Mouse (Mus musculus) heart, embryonic 10.5 days (tissue): ENCODE measurements around the gene Astn2. TPM values are rescaled to one million over a fixed set of nuclear protein-coding genes. Genes with fewer than 3 reads are reported as not detected.
A peak's percentile ranks its signal among the peaks of the same experiment; 100 is the strongest.

ENCODE experiments used
- DNase-seq: peaks from one replicate; pipeline ENCODE4 v3.0.0-alpha.2; 2017; ENCODE audit warnings: low spot score
- H3K27ac ChIP-seq: fragments of 300-500 bp; sonication (generic); 2 replicates; pipeline ENCODE4 v1.5.1; 2016; ENCODE audit warnings: mild to moderate bottlenecking
- H3K27me3 ChIP-seq: fragments of 300-500 bp; sonication (generic); 2 replicates; pipeline ENCODE4 v1.6.1; 2016; ENCODE audit warnings: mild to moderate bottlenecking; ENCODE audit not compliant: poor library complexity, insufficient read depth, severe bottlenecking
- H3K36me3 ChIP-seq: fragments of 300-500 bp; sonication (generic); 2 replicates; pipeline ENCODE4 v1.6.1; 2016; ENCODE audit warnings: mild to moderate bottlenecking, moderate library complexity
- H3K4me1 ChIP-seq: fragments of 300-500 bp; sonication (generic); 2 replicates; pipeline ENCODE4 v1.6.1; 2016; ENCODE audit warnings: mild to moderate bottlenecking
- H3K4me3 ChIP-seq: fragments of 300-500 bp; sonication (generic); 2 replicates; pipeline ENCODE4 v1.5.1; 2016; ENCODE audit warnings: mild to moderate bottlenecking, moderate library complexity
- H3K9me3 ChIP-seq: fragments of 300-500 bp; sonication (generic); 2 replicates; pipeline ENCODE4 v1.6.1; 2016; ENCODE audit warnings: mild to moderate bottlenecking, moderate library complexity
- WGBS: fragments of 180-500 bp; shearing (Covaris S2); methylation state at CpG from one replicate; pipeline ENCODE4 v1.1.7; 2016; 5-methylcytosine and 5-hydroxymethylcytosine counted together
- polyA plus RNA-seq: library from polyadenylated mRNA; unstranded; fragments of >200 nt; fragmentation: Nextera tagmentation; extraction: Ambion mirVana; gene quantifications from 2 replicates; pipeline ENCODE4 v1.2.1, GENCODE M21; 2016

Astn2 gene
- polyA plus RNA-seq, 1 experiment from 2014 or later, result 0.18 TPM

DNA sequence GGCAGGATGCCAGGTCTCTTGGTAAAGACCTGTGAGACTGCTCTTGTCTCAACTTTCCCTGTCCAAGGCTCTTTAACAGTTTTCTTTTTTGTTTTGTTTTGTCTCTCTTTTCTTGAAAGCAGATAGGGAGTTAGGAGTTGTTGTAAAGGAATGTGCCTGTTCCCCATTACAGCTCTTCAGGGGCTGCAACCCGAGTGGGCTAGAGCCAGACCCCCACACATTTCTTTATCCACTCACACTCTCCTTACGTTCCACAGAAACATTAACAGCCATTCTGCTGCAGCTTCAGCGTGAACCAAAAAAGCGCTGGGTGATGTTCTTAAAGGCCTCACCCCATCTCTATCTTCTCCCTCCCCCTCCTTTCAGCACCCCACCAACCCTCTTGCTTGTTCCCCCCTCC, 962.7 kb downstream of the Astn2 start:
- H3K9me3 ChIP-seq, result no peaks in the 10 kb centered on the region
- 75% methylated on average over 4 of the region's 4 CpGs for WGBS
- no peak overlapping the region; the same call in 1 of the 2 replicates for H3K27ac ChIP-seq
- no peak overlapping the region for H3K4me3 ChIP-seq
- no peaks in the 10 kb centered on the region for H3K4me1 ChIP-seq
- H3K27me3 ChIP-seq, result no peaks in the 10 kb centered on the region
- H3K36me3 ChIP-seq, result no peaks in the 10 kb centered on the region
- DNase-seq, result no peak

DNA sequence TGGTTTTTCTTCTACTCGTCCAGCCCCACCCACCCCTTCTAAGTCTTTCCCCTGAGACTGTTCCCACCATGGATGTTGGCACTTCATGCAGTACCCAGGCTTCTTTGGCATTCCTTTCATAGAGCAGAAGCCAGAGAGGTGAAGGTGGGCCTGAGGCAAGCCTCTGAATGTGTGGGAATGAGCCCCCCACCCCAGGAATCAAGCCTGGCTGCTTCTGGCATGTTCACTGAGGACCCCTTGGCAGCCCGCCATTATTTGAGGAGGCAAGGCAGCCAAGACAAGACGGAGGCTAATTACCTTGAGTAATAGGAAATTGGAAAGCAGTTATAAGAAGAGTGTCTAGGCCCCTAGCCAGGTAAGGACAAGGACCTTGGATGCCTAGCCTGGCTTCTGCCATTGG, 973.6 kb downstream of the Astn2 start:
- no peaks in the 10 kb centered on the region for H3K4me1 ChIP-seq
- no peaks in the 10 kb centered on the region for H3K27me3 ChIP-seq
- WGBS, result 67% methylated on average over 3 of the region's 3 CpGs
- no peaks in the 10 kb centered on the region for H3K9me3 ChIP-seq
- H3K27ac ChIP-seq, result no peak overlapping the region
- DNase-seq, result no peak
- H3K36me3 ChIP-seq, result no peaks in the 10 kb centered on the region
- H3K4me3 ChIP-seq, result no peak overlapping the region

DNA sequence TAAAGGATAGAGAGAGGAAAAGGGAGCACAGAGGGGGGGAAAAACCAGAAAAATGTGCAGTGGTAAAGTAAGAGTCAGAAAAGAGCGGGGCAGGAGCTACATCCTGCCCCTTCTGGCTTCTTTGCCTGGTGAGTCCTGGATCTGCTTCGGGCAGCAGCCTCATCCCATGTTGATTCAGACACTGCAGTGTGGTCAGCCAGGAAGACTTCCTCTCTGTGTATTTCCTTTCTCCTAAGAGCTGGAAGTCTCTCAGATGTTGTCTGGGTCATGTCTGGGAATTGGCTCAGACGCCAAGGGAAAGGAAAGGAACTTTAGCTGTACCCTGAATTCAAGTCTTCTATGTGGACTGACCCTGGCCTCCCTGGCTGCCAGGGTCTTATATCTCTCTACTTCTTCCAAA, 976.9 kb downstream of the Astn2 start:
- WGBS, result 71% methylated on average over 3 of the region's 3 CpGs
- no peak for DNase-seq
- Histone ChIP-seq H3K9me3 (no peaks in the 10 kb centered on the region), H3K4me1 (no peaks in the 10 kb centered on the region), H3K36me3 (no peaks in the 10 kb centered on the region), H3K4me3 (no peak overlapping the region), H3K27me3 (no peaks in the 10 kb centered on the region), H3K27ac (no peak overlapping the region)

DNA sequence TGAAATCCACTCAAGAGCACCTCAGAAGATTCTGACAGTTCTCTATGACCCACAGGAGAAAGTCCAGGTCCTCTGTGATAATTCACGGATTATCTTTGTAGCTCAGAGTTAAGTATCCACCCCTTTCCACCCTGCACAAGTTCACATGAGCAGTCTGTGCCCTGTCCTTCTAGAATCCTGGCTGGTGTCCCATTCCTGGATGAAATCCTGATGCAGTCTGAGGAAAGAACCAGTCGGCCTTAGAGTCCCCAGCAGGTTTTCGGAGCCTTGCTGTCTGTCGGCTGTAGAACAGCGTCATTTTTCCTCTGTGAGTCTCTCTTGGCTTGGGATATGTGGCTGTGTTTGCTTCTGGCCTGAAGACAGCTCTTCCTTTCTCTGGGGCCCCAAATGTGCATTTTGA, 978.0 kb downstream of the Astn2 start:
- DNase-seq, result no peak
- no peaks in the 10 kb centered on the region for H3K4me1 ChIP-seq
- no peak overlapping the region for H3K4me3 ChIP-seq
- H3K9me3 ChIP-seq, result no peaks in the 10 kb centered on the region
- no peaks in the 10 kb centered on the region for H3K27me3 ChIP-seq
- 72% methylated on average over 5 of the region's 5 CpGs for WGBS
- H3K36me3 ChIP-seq, result no peaks in the 10 kb centered on the region
- H3K27ac ChIP-seq, result no peak overlapping the region

DNA sequence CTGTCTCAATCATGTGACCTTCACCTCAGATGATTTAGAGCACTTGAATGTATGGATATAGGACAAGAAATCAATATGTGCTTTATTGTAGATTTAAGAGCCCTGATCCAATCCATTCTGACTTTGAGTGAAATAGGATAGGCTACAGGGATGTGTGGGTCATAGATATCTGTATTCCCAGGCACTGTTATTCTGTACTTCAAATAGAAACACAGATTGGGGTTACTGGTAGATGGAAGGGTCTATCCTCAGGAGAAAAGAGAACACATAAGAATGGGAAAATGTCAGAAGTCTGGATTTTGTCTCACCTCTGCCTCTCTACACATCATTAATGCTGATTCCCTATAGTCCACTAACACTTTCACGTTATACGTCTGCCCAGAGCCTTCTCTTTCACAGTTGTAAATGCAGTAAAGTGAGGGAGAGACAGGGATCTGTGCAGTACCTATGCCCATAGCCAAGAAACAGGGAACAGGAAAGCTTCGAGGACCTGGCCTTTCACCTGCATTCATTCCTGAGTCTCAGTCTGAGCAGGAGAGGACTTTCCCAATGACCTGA, 981.3 kb downstream of the Astn2 start:
- Histone ChIP-seq H3K4me1 (peaks cover 7% of the 10 kb centered on the region), H3K4me3 (no peak overlapping the region), H3K27me3 (no peaks in the 10 kb centered on the region), H3K27ac (no peak overlapping the region), H3K36me3 (no peaks in the 10 kb centered on the region), H3K9me3 (no peaks in the 10 kb centered on the region)
- DNase-seq, result no peak
- 89% methylated on average over 3 of the region's 3 CpGs for WGBS

DNA sequence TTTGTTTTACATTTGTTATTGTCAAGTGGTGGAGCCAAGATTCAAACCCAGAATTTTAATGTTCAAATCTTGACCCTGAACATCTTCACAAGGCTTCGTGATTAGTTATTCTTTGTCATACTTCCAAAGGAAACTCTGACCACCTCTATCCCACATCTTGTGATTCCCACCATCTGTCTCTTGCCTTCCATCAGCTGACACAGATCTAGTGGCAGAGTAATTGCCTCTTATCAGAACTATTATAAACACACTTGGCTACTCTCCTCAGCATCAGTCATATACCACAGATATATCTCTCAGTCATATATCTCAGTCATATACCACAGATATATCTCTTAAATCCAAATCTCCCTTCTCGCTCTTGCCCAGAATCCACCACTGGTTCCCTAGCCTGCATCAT, 983.1 kb downstream of the Astn2 start:
- H3K27me3 ChIP-seq, result no peaks in the 10 kb centered on the region
- no peaks in the 10 kb centered on the region for H3K36me3 ChIP-seq
- H3K4me1 ChIP-seq, result peaks cover 7% of the 10 kb centered on the region
- H3K27ac ChIP-seq, result no peak overlapping the region
- 84% methylated on average over 2 of the region's 2 CpGs for WGBS
- no peak for DNase-seq
- no peaks in the 10 kb centered on the region for H3K9me3 ChIP-seq
- no peak overlapping the region for H3K4me3 ChIP-seq

DNA sequence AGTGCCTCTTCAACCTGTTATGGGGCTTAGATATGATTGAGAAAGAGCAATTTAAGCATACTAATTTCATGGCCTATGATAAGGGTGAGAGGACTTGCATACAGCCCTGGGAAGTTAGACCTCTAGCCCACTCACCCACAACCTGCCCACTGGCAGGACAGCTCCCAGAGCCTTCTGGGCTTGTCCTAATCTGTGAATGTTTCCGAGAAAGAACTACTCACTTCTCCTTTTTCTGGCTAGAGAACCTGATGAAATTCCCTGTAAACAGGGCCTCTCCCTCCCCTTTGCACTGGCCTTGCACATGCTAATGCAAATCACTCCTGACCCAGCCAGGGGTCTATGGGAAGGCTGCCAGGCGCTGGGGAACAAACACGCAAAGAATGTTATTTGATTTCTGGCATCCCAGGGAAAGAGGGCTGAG, 983.9 kb downstream of the Astn2 start:
- peak overlapping the region; percentile 67 for H3K27ac ChIP-seq
- H3K36me3 ChIP-seq, result no peaks in the 10 kb centered on the region
- H3K9me3 ChIP-seq, result no peaks in the 10 kb centered on the region
- WGBS, result 12% methylated on average over 3 of the region's 3 CpGs
- peak; percentile 82 for DNase-seq
- H3K27me3 ChIP-seq, result no peaks in the 10 kb centered on the region
- H3K4me3 ChIP-seq, result no peak overlapping the region
- H3K4me1 ChIP-seq, result peaks cover 7% of the 10 kb centered on the region

DNA sequence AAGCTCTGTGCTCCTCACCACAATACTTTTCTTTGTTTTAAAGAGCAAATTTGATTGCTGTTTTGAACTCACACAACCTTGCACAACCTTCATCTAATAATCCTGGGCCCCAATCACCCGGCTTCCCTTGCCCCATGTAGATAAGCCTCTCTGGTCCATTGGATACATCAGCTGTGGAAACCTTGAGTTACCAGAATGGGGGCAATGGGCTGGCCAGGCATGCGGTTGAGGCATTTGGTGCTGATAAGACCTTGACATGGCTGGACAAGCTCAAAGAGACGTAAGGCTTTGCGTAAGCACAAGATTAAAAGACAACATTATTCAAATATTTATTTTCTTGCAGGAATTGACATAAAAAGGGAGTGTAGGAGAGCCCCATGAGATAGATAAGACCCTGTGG, 988.9 kb downstream of the Astn2 start:
- Histone ChIP-seq H3K36me3 (no peaks in the 10 kb centered on the region), H3K4me1 (peaks cover 4% of the 10 kb centered on the region), H3K9me3 (no peaks in the 10 kb centered on the region), H3K4me3 (no peak overlapping the region), H3K27ac (no peak overlapping the region), H3K27me3 (no peaks in the 10 kb centered on the region)
- no peak for DNase-seq
- 32% methylated on average over 4 of the region's 4 CpGs for WGBS

DNA sequence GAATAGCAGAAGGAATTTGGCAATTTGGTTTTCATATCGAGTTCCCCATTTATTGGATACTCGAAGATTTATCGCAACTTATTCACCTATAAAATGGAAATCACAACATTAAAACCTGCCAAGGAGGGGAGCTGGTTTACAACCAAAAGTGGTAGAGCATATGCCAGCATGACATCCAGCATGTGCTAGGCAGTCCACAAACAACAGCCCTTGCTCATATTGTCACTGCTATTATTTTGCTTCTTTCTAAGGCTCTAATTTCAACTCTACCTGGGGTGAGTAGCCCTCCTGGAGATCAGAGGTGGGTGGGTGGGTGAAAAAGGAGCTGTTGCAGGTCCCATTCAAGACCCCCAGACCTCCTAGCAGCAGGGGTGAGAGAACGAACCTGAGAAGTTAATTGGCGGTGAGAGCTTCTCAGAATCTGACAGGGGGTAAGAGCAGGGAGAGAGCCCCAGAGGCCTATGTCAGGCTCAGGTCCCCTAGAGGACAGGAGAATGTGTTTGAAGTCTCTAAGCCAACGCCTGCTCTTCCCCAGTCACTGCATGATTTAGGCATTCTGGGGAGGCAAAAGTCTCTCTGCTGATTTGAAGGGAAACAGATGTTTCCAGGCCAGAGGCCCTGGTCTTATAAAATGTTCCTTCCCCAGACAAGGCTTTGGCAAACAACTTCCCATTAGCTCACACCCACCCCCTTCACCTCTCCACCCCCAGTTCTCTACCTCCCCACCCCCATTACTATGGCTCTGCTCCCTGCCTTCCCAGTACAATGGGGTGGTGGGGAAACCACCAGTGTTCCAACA, 1001.4 kb downstream of the Astn2 start:
- no peak for DNase-seq
- Histone ChIP-seq H3K4me1 (peaks cover 7% of the 10 kb centered on the region; the same call in 1 of the 2 replicates), H3K4me3 (no peak overlapping the region), H3K36me3 (no peaks in the 10 kb centered on the region), H3K27ac (no peak overlapping the region), H3K9me3 (no peaks in the 10 kb centered on the region), H3K27me3 (0 out of 2 replicates have a peak, but pooled peaks cover 13% of the 10 kb centered on the region)
- 47% methylated on average over 6 of the region's 6 CpGs for WGBS

DNA sequence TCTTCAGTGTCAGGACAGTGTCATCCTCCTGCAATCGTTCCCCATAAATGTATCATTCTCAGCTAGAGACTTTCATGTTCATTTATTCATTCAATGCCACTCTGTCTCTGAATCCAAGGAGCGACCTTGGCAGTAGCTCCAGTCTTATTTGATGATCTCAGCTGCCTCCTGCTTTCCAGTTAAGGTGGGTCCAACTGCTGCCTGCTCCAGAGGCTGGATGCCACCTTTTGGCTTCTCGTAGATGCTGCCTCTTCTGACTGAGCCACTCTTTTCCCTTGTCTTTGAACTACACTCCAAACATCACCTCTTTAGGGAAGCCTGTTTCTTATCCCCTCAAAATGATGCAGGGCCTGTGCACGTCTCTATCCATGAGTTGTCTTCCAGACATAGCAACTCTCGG, 1002.1 kb downstream of the Astn2 start:
- H3K9me3 ChIP-seq, result no peaks in the 10 kb centered on the region
- peaks cover 7% of the 10 kb centered on the region; the same call in 1 of the 2 replicates for H3K4me1 ChIP-seq
- no peak overlapping the region for H3K4me3 ChIP-seq
- 0 out of 2 replicates have a peak, but pooled peaks cover 13% of the 10 kb centered on the region for H3K27me3 ChIP-seq
- no peak for DNase-seq
- H3K36me3 ChIP-seq, result no peaks in the 10 kb centered on the region
- no peak overlapping the region for H3K27ac ChIP-seq
- 72% methylated on average over 5 of the region's 5 CpGs for WGBS

DNA sequence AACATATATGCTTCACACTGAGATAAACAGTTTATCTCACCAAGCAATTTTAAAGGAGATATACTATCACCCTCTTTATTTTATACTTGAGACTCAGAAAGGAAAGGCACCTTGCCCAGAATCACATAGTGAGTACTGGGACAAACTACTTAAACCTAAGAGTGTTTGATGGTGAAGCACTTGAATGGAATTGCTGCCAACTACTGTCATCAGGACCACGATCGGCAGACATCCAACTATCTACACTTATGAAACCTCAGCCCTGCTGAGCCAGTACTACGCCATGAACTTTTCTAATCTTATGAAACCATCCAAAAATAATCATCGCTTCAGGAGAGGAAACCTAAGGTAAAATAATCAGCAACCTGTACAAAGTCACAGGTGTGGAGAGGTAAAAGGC, 1005.0 kb downstream of the Astn2 start:
- peaks cover 18% of the 10 kb centered on the region; the same call in 1 of the 2 replicates for H3K27me3 ChIP-seq
- no peaks in the 10 kb centered on the region for H3K9me3 ChIP-seq
- no peak for DNase-seq
- no peaks in the 10 kb centered on the region for H3K36me3 ChIP-seq
- H3K4me3 ChIP-seq, result no peak overlapping the region
- peaks cover 7% of the 10 kb centered on the region; the same call in 1 of the 2 replicates for H3K4me1 ChIP-seq
- H3K27ac ChIP-seq, result no peak overlapping the region
- WGBS, result 90% methylated on average over 4 of the region's 4 CpGs

DNA sequence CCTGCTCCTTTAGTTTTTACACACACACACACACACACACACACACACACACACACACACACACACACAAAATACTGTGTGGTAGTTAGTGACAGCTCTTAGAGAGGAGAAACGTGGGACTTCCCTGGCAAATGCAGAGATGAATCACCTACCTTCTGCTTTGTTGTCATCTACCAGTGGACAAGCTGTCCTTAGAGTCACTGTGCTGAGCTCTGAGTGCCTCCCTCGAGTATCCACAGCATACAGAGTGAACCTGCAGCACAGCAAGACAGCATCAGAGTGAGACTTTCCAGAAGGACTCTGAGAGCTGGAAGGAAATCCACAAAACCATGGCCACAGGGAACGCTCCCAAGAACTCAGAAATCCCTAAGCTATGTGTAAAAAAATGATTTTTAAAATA, 1007.6 kb downstream of the Astn2 start:
- Histone ChIP-seq H3K27me3 (peaks cover 14% of the 10 kb centered on the region; the same call in 1 of the 2 replicates), H3K36me3 (no peaks in the 10 kb centered on the region), H3K27ac (no peak overlapping the region), H3K4me1 (0 out of 2 replicates have a peak, but pooled peaks cover 3% of the 10 kb centered on the region), H3K4me3 (no peak overlapping the region), H3K9me3 (no peaks in the 10 kb centered on the region)
- no peak for DNase-seq
- 68% methylated on average over 3 of the region's 3 CpGs for WGBS

DNA sequence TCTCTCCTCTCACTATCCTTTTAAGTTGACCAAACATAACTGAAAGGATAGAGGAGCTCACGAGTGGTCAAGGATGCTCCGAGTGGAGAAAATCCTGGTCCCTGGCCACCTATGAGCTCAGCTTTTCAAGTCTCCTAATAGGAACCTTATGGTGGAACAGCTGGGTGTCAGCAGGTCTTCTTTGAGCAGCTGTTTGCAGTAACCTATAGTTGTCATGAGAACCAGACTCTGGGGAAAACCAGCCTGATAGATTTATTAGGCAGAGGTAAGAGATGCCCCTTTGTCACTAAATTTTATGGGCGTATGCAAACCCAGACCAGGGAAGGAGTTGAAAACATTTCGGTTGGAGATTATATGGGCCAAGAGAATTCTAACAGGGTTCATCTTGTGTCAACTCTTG, 1013.4 kb downstream of the Astn2 start:
- Histone ChIP-seq H3K27ac (no peak overlapping the region), H3K27me3 (peaks cover 33% of the 10 kb centered on the region; the same call in 1 of the 2 replicates), H3K9me3 (no peaks in the 10 kb centered on the region), H3K36me3 (no peaks in the 10 kb centered on the region), H3K4me1 (0 out of 2 replicates have a peak, but pooled peaks cover 3% of the 10 kb centered on the region), H3K4me3 (no peak overlapping the region)
- 56% methylated on average over 4 of the region's 4 CpGs for WGBS
- no peak for DNase-seq
